Comparison of ENCODE assay signal across 8 mouse cellular contexts in the genomic region with DNA sequence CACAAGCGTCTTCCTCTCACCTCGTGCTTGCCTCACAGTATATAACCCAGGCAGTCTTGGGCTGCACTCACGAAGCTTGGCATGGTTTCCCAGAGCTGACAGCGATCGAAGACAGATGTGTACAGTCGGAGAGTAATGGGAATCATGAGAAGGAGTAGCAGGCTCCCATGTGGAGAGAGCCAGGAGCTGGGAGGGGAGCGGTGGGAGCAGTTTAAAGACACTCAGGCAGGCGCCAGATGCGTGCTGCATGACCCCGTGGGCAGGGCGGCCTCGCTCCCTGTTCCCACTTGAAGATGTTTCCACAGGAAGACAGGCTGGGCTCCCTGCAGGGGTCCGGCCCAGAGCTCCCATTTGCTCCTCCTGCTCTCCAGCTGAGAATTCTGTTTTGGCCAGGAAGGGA. TPM values are rescaled to one million over a fixed set of nuclear protein-coding genes. Genes with fewer than 3 reads are reported as not detected.
DNase-seq lines count a peak whose midpoint lies in the region; ATAC-seq and TF ChIP-seq lines count a peak whose summit lies in the region.

No protein-coding gene starts in this region.

- H3K4me3 ChIP-seq in layer of hippocampus, adult 2 months: no peak overlapping the region
- H3K4me3 ChIP-seq in kidney, embryonic 15.5 days (replicated peaks): no peak overlapping the region
- H3K4me3 ChIP-seq in small intestine, adult 2 months (ENCODE audit: low read depth, low read length): no peak overlapping the region
- H3K4me3 ChIP-seq in hindbrain, embryonic 14.5 days (replicated peaks; ENCODE audit: low read length): no peak overlapping the region

- no peaks in the 10 kb centered on the region for H3K9me3 ChIP-seq in kidney, embryonic 15.5 days (replicated peaks)
- H3K9me3 ChIP-seq in hindbrain, embryonic 14.5 days (ENCODE audit: control insufficient read depth, low read length): no peaks in the 10 kb centered on the region

- peaks cover 11% of the 10 kb centered on the region; the same call in 1 of the 2 replicates for H3K36me3 ChIP-seq in kidney, embryonic 15.5 days
- no peaks in the 10 kb centered on the region for H3K36me3 ChIP-seq in small intestine, adult 2 months (ENCODE audit: control insufficient read depth, insufficient read depth, low read length)
- no peaks in the 10 kb centered on the region for H3K36me3 ChIP-seq in hindbrain, embryonic 14.5 days (replicated peaks; ENCODE audit: control insufficient read depth, insufficient read depth)

- H3K4me1 ChIP-seq in kidney, embryonic 15.5 days: peaks cover 48% of the 10 kb centered on the region
- peaks cover 3% of the 10 kb centered on the region; the same call in 1 of the 2 replicates for H3K4me1 ChIP-seq in small intestine, adult 2 months (ENCODE audit: control insufficient read depth, insufficient read depth, insufficient read length, low read length)
- no peaks in the 10 kb centered on the region for H3K4me1 ChIP-seq in hindbrain, embryonic 14.5 days (replicated peaks; ENCODE audit: control insufficient read depth, insufficient read depth, low read length)

- TF ChIP-seq CTCF in layer of hippocampus, adult 2 months (conservative IDR thresholded peaks at IDR 0.05): no peak
- no peak for TF ChIP-seq CTCF in small intestine, adult 2 months (IDR thresholded peaks at IDR 0.05; ENCODE audit: extremely low read depth, insufficient read length, insufficient replicate concordance, low read depth, low read length)

- H3K27me3 ChIP-seq in kidney, embryonic 15.5 days: no peaks in the 10 kb centered on the region
- no peaks in the 10 kb centered on the region for H3K27me3 ChIP-seq in small intestine, adult 2 months (ENCODE audit: control insufficient read depth, insufficient read depth, low read length)
- no peaks in the 10 kb centered on the region for H3K27me3 ChIP-seq in hindbrain, embryonic 14.5 days (ENCODE audit: control insufficient read depth, insufficient read depth, low read length)

- peak overlapping the region; percentile 81 for H3K27ac ChIP-seq in layer of hippocampus, adult 2 months
- peak overlapping the region; percentile 65 for H3K27ac ChIP-seq in kidney, embryonic 15.5 days
- peak overlapping the region; percentile 18; the same call in 1 of the 2 replicates for H3K27ac ChIP-seq in small intestine, adult 2 months (ENCODE audit: insufficient read depth, low read depth, low read length)
- no peak overlapping the region for H3K27ac ChIP-seq in hindbrain, embryonic 14.5 days

- no peak for DNase-seq in layer of hippocampus, adult 2 months (ENCODE audit: low spot score in 2 of 2)
- DNase-seq in layer of hippocampus, adult 11-12 months (ENCODE audit: low spot score): no peak
- peak; percentile 74 to 76 for DNase-seq in heart, adult 18-20 months
- DNase-seq in hindbrain, embryonic 14.5 days (ENCODE audit: low spot score): no peak
- DNase-seq in spleen, adult 12 weeks (ENCODE audit: low spot score): no peak

- no peak overlapping the region for H3K4me2 ChIP-seq in kidney, embryonic 15.5 days
- no peak overlapping the region for H3K4me2 ChIP-seq in hindbrain, embryonic 14.5 days (replicated peaks)

- TF ChIP-seq POLR2A in small intestine, adult 2 months (IDR thresholded peaks at IDR 0.05; ENCODE audit: low read depth, low read length): no peak

- peak; percentile 61 for ATAC-seq in kidney, embryonic 15.5 days (replicated peaks; ENCODE audit: low FRiP score)
- no peak for ATAC-seq in hindbrain, embryonic 14.5 days (ENCODE audit: low FRiP score)
- ATAC-seq in granulocyte monocyte progenitor cell, adult 5-6 weeks (replicated peaks; ENCODE audit: poor library complexity, severe bottlenecking): no peak

- WGBS in kidney, embryonic 15.5 days: 36% methylated on average over 13 of the region's 13 CpGs
- WGBS in small intestine, adult 2 months: 67% methylated on average over 13 of the region's 13 CpGs
- 68% methylated on average over 13 of the region's 13 CpGs for whole genome bisulfite sequencing in hindbrain, embryonic 14.5 days

- H3K9ac ChIP-seq in kidney, embryonic 15.5 days: no peak overlapping the region
- no peak overlapping the region for H3K9ac ChIP-seq in hindbrain, embryonic 14.5 days

RNA-seq across cellular contexts. Expression of a gene that starts 25.2 kb away (rescaled TPM):
- 10 to 100 TPM; 12.5 to 14.0 TPM for total RNA-seq in layer of hippocampus, adult 2 months (2021)
- 1 to 10 TPM; 2.8 to 3.4 TPM for total RNA-seq in heart, adult 18-20 months (2021)
- polyA plus RNA-seq in kidney, embryonic 15.5 days (2015; fragmentation: Nextera tagmentation; extraction: Ambion mirVana): 16.2 and 16.6 TPM in 2 replicates
- polyA plus RNA-seq in small intestine, adult 2 months (2012; rRNA removed): 1.2 and 2.3 TPM in 2 replicates
- polyA plus RNA-seq in hindbrain, embryonic 14.5 days (2014; fragmentation: Nextera tagmentation; extraction: Ambion mirVana): 3.0 and 3.4 TPM in 2 replicates
- not detected in 2 replicates for total RNA-seq in granulocyte monocyte progenitor cell, adult 5-6 weeks (2014; fragmentation: Nextera tagmentation)
- total RNA-seq in granulocyte monocyte progenitor cell, adult 5-6 weeks (2017): not detected in 2 replicates

Comparison
In these comparisons a context has a peak if more than half of its experiments do, and no peak if none do; other contexts are left out.
1. DNase-seq: peak in heart, adult 18-20 months (2 of 2); none in layer of hippocampus, adult 2 months (0 of 2), layer of hippocampus, adult 11-12 months (single experiment), hindbrain, embryonic 14.5 days (single experiment) and spleen, adult 12 weeks (single experiment).